Mouse (Mus musculus) limb, embryonic 15.5 days (tissue): ENCODE measurements around the gene Cdh15. TPM values are rescaled to one million over a fixed set of nuclear protein-coding genes. Genes with fewer than 3 reads are reported as not detected.

Experiments used
- ATAC-seq: fragments of 200-750 bp; cut with Nextera tagmentation; 2 replicates; pipeline ENCODE4 v1.8.0; 2017; ENCODE audit warnings: low read depth, moderate TSS enrichment; ENCODE audit not compliant: insufficient number of reproducible peaks, low FRiP score, low TSS enrichment
- H3K27ac ChIP-seq: fragments of 300-500 bp; sonication (generic); 2 replicates; pipeline ENCODE4 v1.5.1; 2015; ENCODE audit warnings: moderate library complexity, mild to moderate bottlenecking, inconsistent platforms
- H3K27me3 ChIP-seq: fragments of 300-500 bp; sonication (generic); 2 replicates; pipeline ENCODE4 v1.6.1; 2015; ENCODE audit warnings: inconsistent platforms
- H3K36me3 ChIP-seq: fragments of 300-500 bp; sonication (generic); 2 replicates; pipeline ENCODE4 v1.6.1; 2015; ENCODE audit warnings: inconsistent platforms
- H3K4me1 ChIP-seq: fragments of 300-500 bp; sonication (generic); 2 replicates; pipeline ENCODE4 v1.6.1; 2015; ENCODE audit warnings: inconsistent platforms
- H3K4me2 ChIP-seq: fragments of 300-500 bp; sonication (generic); 2 replicates; pipeline ENCODE4 v1.6.1; 2015; ENCODE audit warnings: mild to moderate bottlenecking, inconsistent platforms
- H3K4me3 ChIP-seq: fragments of 300-500 bp; sonication (generic); 2 replicates; pipeline ENCODE4 v1.5.1; 2015; ENCODE audit warnings: mild to moderate bottlenecking, inconsistent platforms
- H3K9ac ChIP-seq: fragments of 300-500 bp; sonication (generic); 2 replicates; pipeline ENCODE4 v1.6.1; 2015; ENCODE audit warnings: inconsistent platforms
- H3K9me3 ChIP-seq: fragments of 300-500 bp; sonication (generic); 2 replicates; pipeline ENCODE4 v1.6.1; 2016; ENCODE audit warnings: inconsistent platforms
- WGBS: fragments of 180-500 bp; shearing (Covaris S2); methylation state at CpG from one replicate; pipeline ENCODE4 v1.1.7; 2015; 5-methylcytosine and 5-hydroxymethylcytosine counted together
- polyA plus RNA-seq: library from polyadenylated mRNA; unstranded; fragments of >200 nt; fragmentation: Nextera tagmentation; extraction: Ambion mirVana; gene quantifications from 2 replicates; pipeline ENCODE4 v1.2.1, GENCODE M21; 2015

The Cdh15 gene
- polyA plus RNA-seq, 1 experiment from 2014 or later = 16.5 TPM

GRCm38 (mm10) chr8:122912871-122913270, 65.1 kb downstream of the Cdh15 start:
- H3K27me3 ChIP-seq = no peaks in the 10 kb centered on the region
- peaks cover 40% of the 10 kb centered on the region for H3K36me3 ChIP-seq
- ATAC-seq = no peak
- H3K9me3 ChIP-seq = no peaks in the 10 kb centered on the region
- no peak overlapping the region for H3K27ac ChIP-seq
- 90% methylated on average over 4 of the region's 4 CpGs for WGBS
- peaks cover 14% of the 10 kb centered on the region for H3K4me1 ChIP-seq
- H3K9ac ChIP-seq = no peak overlapping the region
- no peak overlapping the region for H3K4me2 ChIP-seq
- H3K4me3 ChIP-seq = no peak overlapping the region

GRCm38 (mm10) chr8:122916766-122917165, 69.0 kb downstream of the Cdh15 start:
- Histone ChIP-seq H3K27ac (no peak overlapping the region), H3K4me2 (no peak overlapping the region), H3K27me3 (no peaks in the 10 kb centered on the region), H3K9me3 (no peaks in the 10 kb centered on the region), H3K4me3 (no peak overlapping the region), H3K36me3 (peaks cover 31% of the 10 kb centered on the region), H3K9ac (no peak overlapping the region), H3K4me1 (peaks cover 35% of the 10 kb centered on the region)
- WGBS = 59% methylated on average over 3 of the region's 3 CpGs
- no peak for ATAC-seq

Other genes with a start within 250 kb of the Cdh15 start
- gene Galns, start 236.5 kb upstream of the Cdh15 start, polyA plus RNA-seq = 12.0 and 16.6 TPM in 2 replicates
- 48.9 and 60.1 TPM in 2 replicates for gene Trappc2l, start 236.3 kb upstream of the Cdh15 start, polyA plus RNA-seq
- not detected in 2 replicates for gene Pabpn1l, start 225.2 kb upstream of the Cdh15 start, polyA plus RNA-seq
- 4.6 and 5.1 TPM in 2 replicates for gene Cbfa2t3, start 148.9 kb upstream of the Cdh15 start, polyA plus RNA-seq
- 17.6 and 18.1 TPM in 2 replicates for gene Acsf3, start 72.5 kb upstream of the Cdh15 start, polyA plus RNA-seq
- 44.8 and 45.3 TPM in 2 replicates for gene Ankrd11, start 194.3 kb downstream of the Cdh15 start, polyA plus RNA-seq
- 33.4 and 38.5 TPM in 2 replicates for gene Spg7, start 215.0 kb downstream of the Cdh15 start, polyA plus RNA-seq